Mouse (Mus musculus) CH12.LX (cell line): ENCODE results near the gene Pithd1. TPM values are rescaled to one million over a fixed set of nuclear protein-coding genes. Genes with fewer than 3 reads are reported as not detected.

Experiments used
- DNase-seq: peaks from one replicate; pipeline ENCODE4 v3.0.0-alpha.2; 2013; ENCODE audit errors: extremely low read depth
- H3K27ac ChIP-seq: 2 replicates; pipeline ENCODE4 v1.5.1; 2012; ENCODE audit warnings: low read depth, mild to moderate bottlenecking, control low read depth, moderate library complexity; ENCODE audit not compliant: insufficient read depth
- H3K27me3 ChIP-seq: replicated peaks from 2 replicates; pipeline ENCODE3; 2012; ENCODE audit warnings: inconsistent platforms
- H3K36me3 ChIP-seq, 2 experiments: replicated peaks in 1 of 2; 2 replicates each; pipeline versions ENCODE3 to v1.6.1; 2012; ENCODE audit warnings: inconsistent platforms in 1 of 2, low read length in 1 of 2, mild to moderate bottlenecking in 1 of 2, mixed read lengths in 1 of 2, moderate library complexity in 1 of 2; ENCODE audit not compliant: control insufficient read depth in 1 of 2, insufficient read depth in 1 of 2
- H3K4me1 ChIP-seq, 2 experiments: 2 replicates each; pipeline ENCODE4 v1.6.1; 2012; ENCODE audit warnings: inconsistent platforms in 1 of 2, moderate library complexity in 1 of 2; ENCODE audit not compliant: insufficient read depth in 2 of 2, control insufficient read depth in 1 of 2
- H3K4me2 ChIP-seq: 2 replicates; pipeline ENCODE4 v1.6.1; 2012; ENCODE audit warnings: low read depth, mild to moderate bottlenecking, control low read depth; ENCODE audit not compliant: poor library complexity, insufficient read depth, severe bottlenecking
- H3K4me3 ChIP-seq, 3 experiments: fragments of 150-350 bp in 1 of 3; sonication (generic) in 1 of 3; replicated peaks in 1 of 3; 2 replicates each; pipeline versions ENCODE3 to v1.5.1; 2011 to 2012; ENCODE audit warnings: low read depth in 2 of 3, low read length in 2 of 3, mild to moderate bottlenecking in 2 of 3, moderate library complexity in 2 of 3, control low read depth in 1 of 3, improper control_type of control experiment in 1 of 3, inconsistent platforms in 1 of 3, mixed read lengths in 1 of 3; ENCODE audit not compliant: poor library complexity in 1 of 3
- H3K79me2 ChIP-seq: replicated peaks from 2 replicates; pipeline ENCODE4 v1.6.1; 2012; ENCODE audit warnings: mild to moderate bottlenecking, moderate library complexity; ENCODE audit not compliant: control insufficient read depth, poor library complexity, insufficient read depth, severe bottlenecking; ENCODE audit errors: extremely low read depth
- H3K9ac ChIP-seq: 2 replicates; pipeline ENCODE4 v1.6.1; 2012; ENCODE audit warnings: low read depth, mild to moderate bottlenecking, control low read depth, moderate library complexity; ENCODE audit not compliant: insufficient read depth
- H3K9me3 ChIP-seq: replicated peaks from 2 replicates; pipeline ENCODE3; 2012; ENCODE audit warnings: low read length, inconsistent platforms, mixed read lengths
- CHD2 ChIP-seq: IDR thresholded peaks from 2 replicates; pipeline ENCODE4 v1.6.1; 2011; ENCODE audit warnings: low read length, improper control_type of control experiment
- CTCF ChIP-seq, 2 experiments: IDR thresholded peaks in 1 of 2; conservative IDR thresholded peaks in 1 of 2; 2 replicates each; pipeline ENCODE4 v1.5.1; 2011 to 2012; ENCODE audit warnings: low read depth in 2 of 2, low read length in 2 of 2, improper control_type of control experiment in 1 of 2, inconsistent platforms in 1 of 2, mild to moderate bottlenecking in 1 of 2, moderate library complexity in 1 of 2
- ELF1 ChIP-seq: IDR thresholded peaks from 2 replicates; pipeline ENCODE4 v1.6.1; 2014; ENCODE audit warnings: low read depth, mild to moderate bottlenecking, inconsistent platforms, low read length, improper control_type of control experiment
- EP300 ChIP-seq: IDR thresholded peaks from 2 replicates; pipeline ENCODE4 v1.6.1; 2011; ENCODE audit warnings: low read length, improper control_type of control experiment
- GABPA ChIP-seq: IDR thresholded peaks from 2 replicates; pipeline ENCODE4 v1.6.1; 2012; ENCODE audit warnings: low read depth, low read length, improper control_type of control experiment, inconsistent platforms; ENCODE audit not compliant: insufficient replicate concordance
- HCFC1 ChIP-seq: IDR thresholded peaks from 2 replicates; pipeline ENCODE4 v1.6.1; 2012; ENCODE audit warnings: low read depth, mild to moderate bottlenecking, inconsistent platforms, low read length, improper control_type of control experiment
- JUND ChIP-seq: conservative IDR thresholded peaks from 2 replicates; pipeline ENCODE4 v1.6.1; 2011; ENCODE audit warnings: low read depth, low read length, improper control_type of control experiment
- MAFK ChIP-seq: IDR thresholded peaks from 2 replicates; pipeline ENCODE4 v1.6.1; 2011; ENCODE audit warnings: low read length, improper control_type of control experiment; ENCODE audit not compliant: insufficient replicate concordance
- MAX ChIP-seq: IDR thresholded peaks from 2 replicates; pipeline ENCODE4 v1.6.1; 2011; ENCODE audit warnings: low read length, improper control_type of control experiment
- MEF2A ChIP-seq: IDR thresholded peaks from 2 replicates; pipeline ENCODE4 v1.6.1; 2014; ENCODE audit warnings: low read depth, mild to moderate bottlenecking, inconsistent platforms, low read length, improper control_type of control experiment, borderline replicate concordance
- MXI1 ChIP-seq: IDR thresholded peaks from 2 replicates; pipeline ENCODE4 v1.6.1; 2011; ENCODE audit warnings: mild to moderate bottlenecking, low read depth, low read length, improper control_type of control experiment
- MYC ChIP-seq: IDR thresholded peaks from 2 replicates; pipeline ENCODE4 v1.6.1; 2011; ENCODE audit warnings: low read depth, mild to moderate bottlenecking, improper control_type of control experiment, low read length
- NELFE ChIP-seq: IDR thresholded peaks from 2 replicates; pipeline ENCODE4 v1.6.1; 2011; ENCODE audit warnings: low read depth, low read length, improper control_type of control experiment
- POLR2AphosphoS2 ChIP-seq: IDR thresholded peaks from 2 replicates; pipeline ENCODE4 v1.6.1; 2011; ENCODE audit warnings: low read depth, low read length, improper control_type of control experiment
- RCOR1 ChIP-seq: conservative IDR thresholded peaks from 2 replicates; pipeline ENCODE4 v1.6.1; 2012; ENCODE audit warnings: low read depth, mild to moderate bottlenecking, inconsistent platforms, low read length, improper control_type of control experiment
- SIN3A ChIP-seq: IDR thresholded peaks from 2 replicates; pipeline ENCODE4 v1.6.1; 2012; ENCODE audit warnings: low read length, improper control_type of control experiment, inconsistent platforms
- UBTF ChIP-seq: IDR thresholded peaks from 2 replicates; pipeline ENCODE4 v1.6.1; 2012; ENCODE audit warnings: low read depth, mild to moderate bottlenecking, inconsistent platforms, low read length, improper control_type of control experiment, moderate library complexity
- USF1 ChIP-seq: IDR thresholded peaks from 2 replicates; pipeline ENCODE4 v1.6.1; 2014; ENCODE audit warnings: low read depth, mild to moderate bottlenecking, inconsistent platforms, low read length, improper control_type of control experiment
- USF2 ChIP-seq: conservative IDR thresholded peaks from 2 replicates; pipeline ENCODE4 v1.6.1; 2011; ENCODE audit warnings: low read depth, low read length, improper control_type of control experiment
- ZKSCAN1 ChIP-seq: IDR thresholded peaks from 2 replicates; pipeline ENCODE4 v1.6.1; 2012; ENCODE audit warnings: low read depth, inconsistent platforms, low read length, improper control_type of control experiment, borderline replicate concordance
- ZNF384 ChIP-seq: IDR thresholded peaks from 2 replicates; pipeline ENCODE4 v1.6.1; 2012; ENCODE audit warnings: low read depth, low read length, improper control_type of control experiment, inconsistent platforms
- dilution Hi-C: fragments of 300-500 bp; cut with MboI; formaldehyde crosslinking; loops from 2 replicates; pipeline ENCODE4 v1.14.3; 2020; ENCODE audit warnings: low sequenced_read_pairs; ENCODE audit not compliant: extremely low pct_unique_long_range_greater_than_20kb, extremely low pct_ligation_motif_present
- in situ Hi-C: fragments of 300-500 bp; cut with MboI; formaldehyde crosslinking; loops from 3 replicates; pipeline ENCODE4 v1.14.3; 2019; ENCODE audit warnings: low sequenced_read_pairs, low pct_ligation_motif_present, low pct_unique_long_range_greater_than_20kb, mixed read lengths
- polyA plus RNA-seq: library from polyadenylated mRNA; unstranded; fragments of >175 nt; gene quantifications from 2 replicates; pipeline ENCODE4 v1.2.1, GENCODE M21; 2012; ENCODE audit warnings: low read depth; ENCODE audit not compliant: insufficient read length
- total RNA-seq, 2 experiments: library from RNA; depleted of rRNA; stranded (reverse); fragments of 300-350 nt in 1 of 2; fragments of >200 nt in 1 of 2; gene quantifications; 2 replicates each; pipeline ENCODE4 v1.2.3; 2012 to 2014

Gene Pithd1
- total and polyA plus RNA-seq, 3 experiments, result 53.2 to 87.5 (median 53.2) TPM

- Histone ChIP-seq H3K4me2 (peak overlapping the region; percentile 82), H3K4me1 (peaks cover 2 to 26% of the 10 kb centered on the region in 2 experiments; a peak in 2 of 4 replicates), H3K36me3 (peaks cover 17 to 28% of the 10 kb centered on the region in 2 experiments), H3K27me3 (no peaks in the 10 kb centered on the region), H3K9me3 (peaks cover 7% of the 10 kb centered on the region), H3K9ac (peak overlapping the region; percentile 70), H3K27ac (no peak overlapping the region), H3K79me2 (peaks cover 21% of the 10 kb centered on the region), H3K4me3 (peak overlapping the region in 2 of 3 experiments; percentile 62 to 99)
- dilution Hi-C loops, result no loop called here
- TF ChIP-seq HCFC1, result no peak
- no peak for TF ChIP-seq MAX
- no peak for TF ChIP-seq CTCF (conservative IDR thresholded peaks at IDR 0.05 in 1 of 2, IDR thresholded peaks at IDR 0.05 in 1 of 2; ENCODE audit: low read depth in 2 of 2, low read length in 2 of 2)
- no peak for TF ChIP-seq ZNF384
- TF ChIP-seq UBTF, result no peak
- no peak for TF ChIP-seq MEF2A
- no peak for TF ChIP-seq ZKSCAN1
- no peak for TF ChIP-seq SIN3A
- no peak for TF ChIP-seq JUND
- TF ChIP-seq USF2, result no peak
- TF ChIP-seq RCOR1, result no peak
- TF ChIP-seq NELFE, result no peak
- no peak for TF ChIP-seq CHD2
- no peak for TF ChIP-seq MXI1
- DNase-seq, result no peak
- in situ Hi-C loops, result loop anchor here (5.0 kb wide), 1 partner anchor 45 kb away; no protein-coding TSS in a partner anchor
Observed at GRCm38 (mm10) chr4:135987714-135988113, 650 bp upstream of the Pithd1 start.

GRCm38 (mm10) chr4:135986301-135986942 lies 642 bp downstream of the Pithd1 start:
- Histone ChIP-seq H3K27ac (peak overlapping the region; percentile 6; the same call in 1 of the 2 replicates), H3K9me3 (peaks cover under 1% of the 10 kb centered on the region), H3K27me3 (no peaks in the 10 kb centered on the region), H3K4me3 (peak overlapping the region; percentile 96 to 99 (median 96)), H3K36me3 (peaks cover 20 to 37% of the 10 kb centered on the region in 2 experiments), H3K79me2 (peaks cover 21% of the 10 kb centered on the region), H3K4me2 (peak overlapping the region; percentile 82), H3K9ac (peak overlapping the region; percentile 61), H3K4me1 (peaks cover 2 to 26% of the 10 kb centered on the region in 2 experiments; a peak in 2 of 4 replicates)
- in situ Hi-C loops, result loop anchor here (5.0 kb wide), 1 partner anchor 46 kb away; no protein-coding TSS in a partner anchor
- TF ChIP-seq MAFK, result no peak
- no peak for TF ChIP-seq ZKSCAN1
- TF ChIP-seq USF1, result no peak
- no peak for TF ChIP-seq EP300
- no peak for TF ChIP-seq MYC
- no peak for TF ChIP-seq POLR2AphosphoS2
- no peak for TF ChIP-seq JUND
- TF ChIP-seq GABPA, result no peak
- TF ChIP-seq UBTF, result no peak
- no peak for TF ChIP-seq ELF1
- dilution Hi-C loops, result no loop called here
- no peak for DNase-seq
